Mouse (Mus musculus) testis, adult 2 months (tissue): ENCODE data around the gene 2200002D01Rik. TPM values are rescaled to one million over a fixed set of nuclear protein-coding genes. Genes with fewer than 3 reads are reported as not detected.

Experiments
- H3K27ac ChIP-seq: fragments of 200-500 bp; 2 replicates; pipeline ENCODE4 v1.5.1; 2012; ENCODE audit warnings: low read depth, low read length; ENCODE audit not compliant: control insufficient read depth, insufficient read depth
- H3K27me3 ChIP-seq: fragments of 200-500 bp; 2 replicates; pipeline ENCODE4 v1.6.1; 2012; ENCODE audit warnings: mild to moderate bottlenecking, low read length, moderate library complexity; ENCODE audit not compliant: control insufficient read depth, insufficient read depth
- H3K36me3 ChIP-seq: fragments of 200-500 bp; 2 replicates; pipeline ENCODE4 v1.6.1; 2012; ENCODE audit warnings: mild to moderate bottlenecking, low read length; ENCODE audit not compliant: control insufficient read depth, insufficient read depth
- H3K4me1 ChIP-seq: fragments of 200-500 bp; 2 replicates; pipeline ENCODE4 v1.6.1; 2012; ENCODE audit warnings: low read length; ENCODE audit not compliant: control insufficient read depth, insufficient read depth
- H3K4me3 ChIP-seq: fragments of 200-500 bp; 2 replicates; pipeline ENCODE4 v1.5.1; 2012; ENCODE audit warnings: low read depth, mild to moderate bottlenecking, low read length, moderate library complexity, mixed read lengths; ENCODE audit not compliant: control insufficient read depth
- CTCF ChIP-seq: fragments of 200-500 bp; IDR thresholded peaks from 2 replicates; pipeline ENCODE4 v1.5.1; 2012; ENCODE audit warnings: low read depth, mild to moderate bottlenecking, inconsistent platforms, low read length, moderate library complexity; ENCODE audit not compliant: control insufficient read depth, insufficient read depth, insufficient replicate concordance
- POLR2A ChIP-seq: fragments of 200-500 bp; IDR thresholded peaks from 2 replicates; pipeline ENCODE4 v1.6.1; 2012; ENCODE audit warnings: low read depth, mild to moderate bottlenecking, inconsistent platforms, low read length, moderate library complexity; ENCODE audit not compliant: control insufficient read depth
- polyA plus RNA-seq: library from polyadenylated mRNA; depleted of rRNA; stranded (reverse); fragments of >200 nt; gene quantifications from 2 replicates; pipeline ENCODE4 v1.2.3, GENCODE M21; 2012

The 2200002D01Rik gene
- polyA plus RNA-seq, 1 experiment: 0.15 TPM

- Histone ChIP-seq H3K36me3 (no peaks in the 10 kb centered on the region; the same call in 1 of the 2 replicates), H3K4me3 (no peak overlapping the region), H3K27me3 (no peaks in the 10 kb centered on the region), H3K4me1 (peaks cover 9% of the 10 kb centered on the region), H3K27ac (no peak overlapping the region)
- TF ChIP-seq POLR2A: no peak
These were observed 28.4 kb upstream of the 2200002D01Rik start for GRCm38 (mm10) chr7:29276715-29277114.

GRCm38 (mm10) chr7:29271687-29272465 is 23.6 kb upstream of the 2200002D01Rik start:
- TF ChIP-seq CTCF: no peak
- TF ChIP-seq POLR2A: no peak
- H3K27ac ChIP-seq: no peak overlapping the region
- H3K36me3 ChIP-seq: no peaks in the 10 kb centered on the region; the same call in none of the 2 replicates
- H3K4me3 ChIP-seq: no peak overlapping the region
- peaks cover 4% of the 10 kb centered on the region for H3K4me1 ChIP-seq
- no peaks in the 10 kb centered on the region for H3K27me3 ChIP-seq

- H3K27ac ChIP-seq: no peak overlapping the region
- no peak overlapping the region for H3K4me3 ChIP-seq
- H3K4me1 ChIP-seq: peaks cover 4% of the 10 kb centered on the region
- no peaks in the 10 kb centered on the region; the same call in none of the 2 replicates for H3K36me3 ChIP-seq
- no peak for TF ChIP-seq POLR2A
- TF ChIP-seq CTCF: no peak
- H3K27me3 ChIP-seq: no peaks in the 10 kb centered on the region
These were observed 22.2 kb upstream of the 2200002D01Rik start for GRCm38 (mm10) chr7:29270445-29270844.

- no peak for TF ChIP-seq POLR2A
- no peak for TF ChIP-seq CTCF
These were observed 18.7 kb upstream of the 2200002D01Rik start for GRCm38 (mm10) chr7:29266931-29267330.

GRCm38 (mm10) chr7:29265636-29266035 is 17.4 kb upstream of the 2200002D01Rik start:
- Histone ChIP-seq H3K27me3 (no peaks in the 10 kb centered on the region), H3K36me3 (no peaks in the 10 kb centered on the region), H3K4me1 (no peaks in the 10 kb centered on the region), H3K27ac (no peak overlapping the region), H3K4me3 (no peak overlapping the region)
- TF ChIP-seq CTCF (no peak), POLR2A (no peak)

More at GRCm38 (mm10) chr7:29266931-29267330, 18.7 kb upstream of the 2200002D01Rik start:
- no peak overlapping the region for H3K27ac ChIP-seq
- H3K27me3 ChIP-seq: no peaks in the 10 kb centered on the region
- H3K4me1 ChIP-seq: peaks cover 3% of the 10 kb centered on the region
- H3K36me3 ChIP-seq: no peaks in the 10 kb centered on the region; the same call in none of the 2 replicates
- no peak overlapping the region for H3K4me3 ChIP-seq

- TF ChIP-seq CTCF (no peak), POLR2A (no peak)
- H3K27ac ChIP-seq: no peak overlapping the region
- H3K4me1 ChIP-seq: no peaks in the 10 kb centered on the region
- H3K4me3 ChIP-seq: no peak overlapping the region
- no peaks in the 10 kb centered on the region for H3K36me3 ChIP-seq
- H3K27me3 ChIP-seq: no peaks in the 10 kb centered on the region
These were observed 15.6 kb upstream of the 2200002D01Rik start for GRCm38 (mm10) chr7:29263831-29264230.

GRCm38 (mm10) chr7:29262151-29262550 is 13.9 kb upstream of the 2200002D01Rik start:
- H3K4me3 ChIP-seq: no peak overlapping the region
- H3K36me3 ChIP-seq: peaks cover 2% of the 10 kb centered on the region; the same call in 1 of the 2 replicates
- no peaks in the 10 kb centered on the region for H3K27me3 ChIP-seq
- no peak for TF ChIP-seq CTCF
- no peak for TF ChIP-seq POLR2A
- H3K4me1 ChIP-seq: no peaks in the 10 kb centered on the region
- H3K27ac ChIP-seq: no peak overlapping the region
